Mouse (Mus musculus) cerebellum, adult 2 months (tissue): ENCODE data around the gene Jund. TPM values are rescaled to one million over a fixed set of nuclear protein-coding genes. Genes with fewer than 3 reads are reported as not detected.

Experiments used
- DNase-seq, 2 experiments: peaks; one replicate each; pipeline ENCODE4 v3.0.0; 2021
- H3K27ac ChIP-seq: fragments of 200-500 bp; 2 replicates; pipeline ENCODE4 v1.5.1; 2012; ENCODE audit warnings: low read length, control low read depth, inconsistent platforms; ENCODE audit not compliant: insufficient read depth
- H3K27me3 ChIP-seq: fragments of 200-500 bp; 2 replicates; pipeline ENCODE4 v1.6.1; 2012; ENCODE audit warnings: inconsistent platforms, mild to moderate bottlenecking, low read length, moderate library complexity; ENCODE audit not compliant: control insufficient read depth, insufficient read depth
- H3K4me1 ChIP-seq: fragments of 200-500 bp; 2 replicates; pipeline ENCODE4 v1.6.1; 2011; ENCODE audit warnings: low read length; ENCODE audit not compliant: control insufficient read depth, insufficient read depth
- H3K4me3 ChIP-seq: fragments of 200-500 bp; replicated peaks from 2 replicates; pipeline ENCODE3; 2011; ENCODE audit warnings: mild to moderate bottlenecking, low read depth, low read length, control low read depth; ENCODE audit not compliant: insufficient read depth
- CTCF ChIP-seq: fragments of 200-500 bp; IDR thresholded peaks from 2 replicates; pipeline ENCODE4 v1.5.1; 2011; ENCODE audit warnings: low read depth, mild to moderate bottlenecking, control low read depth, low read length, moderate library complexity, borderline replicate concordance; ENCODE audit not compliant: insufficient read depth
- POLR2A ChIP-seq: fragments of 200-500 bp; IDR thresholded peaks from 2 replicates; pipeline ENCODE4 v1.6.1; 2011; ENCODE audit warnings: low read length, control low read depth, borderline replicate concordance; ENCODE audit not compliant: insufficient read depth
- WGBS: fragments of 180-500 bp; shearing (Covaris S2); methylation state at CpG from one replicate; pipeline ENCODE4 v1.1.7; 2018; 5-methylcytosine and 5-hydroxymethylcytosine counted together
- polyA plus RNA-seq: library from polyadenylated mRNA; depleted of rRNA; stranded (reverse); fragments of >200 nt; gene quantifications from 2 replicates; pipeline ENCODE4 v1.2.3, GENCODE M21; 2012

The Jund gene
- polyA plus RNA-seq, 1 experiment: 252 TPM

GRCm38 (mm10) chr8:70742981-70743655 lies 44.4 kb downstream of the Jund start:
- DNase-seq: no peak
- H3K27me3 ChIP-seq: no peaks in the 10 kb centered on the region
- TF ChIP-seq POLR2A (no peak), CTCF (no peak)
- H3K27ac ChIP-seq: no peak overlapping the region
- H3K4me3 ChIP-seq: no peak overlapping the region
- H3K4me1 ChIP-seq: peaks cover 7% of the 10 kb centered on the region; the same call in 1 of the 2 replicates
- 22% methylated on average over 38 of the region's 38 CpGs for WGBS

- TF ChIP-seq POLR2A (no peak), CTCF (no peak)
- DNase-seq: peak; percentile 46 to 60
- Histone ChIP-seq H3K27me3 (no peaks in the 10 kb centered on the region), H3K4me1 (peaks cover 7% of the 10 kb centered on the region; the same call in 1 of the 2 replicates), H3K27ac (no peak overlapping the region), H3K4me3 (peak overlapping the region; percentile 68)
- 5% methylated on average over 48 of the region's 48 CpGs for WGBS
These were observed 45.2 kb downstream of the Jund start for GRCm38 (mm10) chr8:70743656-70744590.

- 63% methylated on average over 11 of the region's 11 CpGs for WGBS
- H3K27me3 ChIP-seq: no peaks in the 10 kb centered on the region
These were observed 46.1 kb downstream of the Jund start for GRCm38 (mm10) chr8:70744806-70745205.

GRCm38 (mm10) chr8:70745691-70746220 lies 47.0 kb downstream of the Jund start:
- 63% methylated on average over 19 of the region's 19 CpGs for WGBS
- no peaks in the 10 kb centered on the region for H3K27me3 ChIP-seq
- TF ChIP-seq CTCF (no peak), POLR2A (no peak)

More at GRCm38 (mm10) chr8:70744806-70745205, 46.1 kb downstream of the Jund start:
- peaks cover 7% of the 10 kb centered on the region; the same call in 1 of the 2 replicates for H3K4me1 ChIP-seq
- no peak for DNase-seq
- no peak overlapping the region for H3K4me3 ChIP-seq
- TF ChIP-seq POLR2A: no peak
- TF ChIP-seq CTCF: no peak
- H3K27ac ChIP-seq: no peak overlapping the region

GRCm38 (mm10) chr8:70746676-70747075 lies 47.9 kb downstream of the Jund start:
- H3K4me1 ChIP-seq: peaks cover 7% of the 10 kb centered on the region; the same call in 1 of the 2 replicates
- DNase-seq: peak in 1 of 2 experiments; percentile 9
- H3K27me3 ChIP-seq: no peaks in the 10 kb centered on the region
- WGBS: 83% methylated on average over 9 of the region's 9 CpGs
- H3K27ac ChIP-seq: no peak overlapping the region
- no peak for TF ChIP-seq CTCF
- TF ChIP-seq POLR2A: no peak
- no peak overlapping the region for H3K4me3 ChIP-seq

More at GRCm38 (mm10) chr8:70745691-70746220, 47.0 kb downstream of the Jund start:
- Histone ChIP-seq H3K27ac (no peak overlapping the region), H3K4me3 (no peak overlapping the region), H3K4me1 (peaks cover 7% of the 10 kb centered on the region; the same call in 1 of the 2 replicates)
- no peak for DNase-seq

GRCm38 (mm10) chr8:70747211-70747890 lies 48.6 kb downstream of the Jund start:
- peak in 1 of 2 experiments; percentile 6 for DNase-seq
- no peaks in the 10 kb centered on the region for H3K27me3 ChIP-seq
- H3K4me1 ChIP-seq: peaks cover 7% of the 10 kb centered on the region; the same call in 1 of the 2 replicates
- no peak overlapping the region for H3K4me3 ChIP-seq
- H3K27ac ChIP-seq: no peak overlapping the region
- 76% methylated on average over 18 of the region's 18 CpGs for WGBS
- TF ChIP-seq POLR2A (no peak), CTCF (no peak)

- no peak for TF ChIP-seq POLR2A
- Histone ChIP-seq H3K4me1 (peaks cover 7% of the 10 kb centered on the region; the same call in 1 of the 2 replicates), H3K27me3 (no peaks in the 10 kb centered on the region), H3K4me3 (no peak overlapping the region), H3K27ac (no peak overlapping the region)
- WGBS: 87% methylated on average over 23 of the region's 23 CpGs
- DNase-seq: peak in 1 of 2 experiments; percentile 7
These were observed 49.7 kb downstream of the Jund start for GRCm38 (mm10) chr8:70748246-70749096.
